Mouse (Mus musculus) kidney, adult 8-10 months (tissue): ENCODE data around the gene Rhoh.
A peak's percentile ranks its signal among the peaks of the same experiment; 100 is the strongest.

Experiments
- DNase-seq, 2 experiments: peaks; one replicate each; pipeline ENCODE4 v3.0.0; 2022

The Rhoh gene

DNA sequence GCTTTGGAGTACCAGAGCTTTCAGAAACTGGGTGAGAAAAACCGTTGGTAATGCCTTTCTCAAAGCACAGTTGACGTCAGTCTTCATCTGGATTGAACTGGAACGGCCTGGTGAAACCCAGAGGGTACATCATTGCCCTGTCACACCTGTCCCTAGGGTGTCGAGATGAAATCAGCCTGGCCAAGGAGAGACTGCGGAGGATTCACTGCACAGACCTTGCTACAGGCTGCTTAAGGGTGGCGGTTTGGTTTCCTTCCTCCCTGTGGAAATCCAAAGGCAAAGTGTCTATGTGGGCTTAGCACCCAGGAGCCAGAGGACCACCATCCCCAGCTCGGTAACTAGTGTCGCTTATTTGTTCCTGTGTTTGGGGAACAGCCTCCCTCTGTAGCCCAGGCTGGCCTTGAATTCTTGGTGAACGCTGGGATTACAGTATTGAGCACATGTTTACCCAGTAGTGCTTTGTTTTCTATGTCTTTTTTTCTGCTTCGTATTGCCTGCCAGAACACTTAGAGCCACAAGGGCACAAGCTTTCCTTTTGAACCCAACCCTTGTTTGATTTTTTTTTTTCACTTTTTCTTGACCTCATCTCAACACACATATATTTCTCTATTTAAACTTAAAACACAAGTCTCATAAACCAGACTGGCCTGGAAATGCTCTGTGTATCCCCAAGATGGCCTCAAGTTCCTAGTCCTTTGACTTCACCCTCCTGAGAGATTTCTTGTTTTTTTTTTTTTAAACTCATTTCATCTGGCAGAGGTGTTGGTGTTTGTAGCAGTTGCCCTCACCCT is at the start of gene Rhoh:
Gene Rhoh, plus strand, starts transcription at position 60 of the 791 bp plus-strand sequence.
- DNase-seq: no peak

GRCm38 (mm10) chr5:65823601-65824133 is 37.3 kb upstream of the Rhoh start:
- peak; percentile 16 to 48 for DNase-seq

- DNase-seq: no peak
Measured at GRCm38 (mm10) chr5:65826476-65826875, 34.5 kb upstream of the Rhoh start.

- no peak for DNase-seq
Measured at GRCm38 (mm10) chr5:65827102-65827501, 33.9 kb upstream of the Rhoh start.

- DNase-seq: no peak
Measured at GRCm38 (mm10) chr5:65828261-65828660, 32.8 kb upstream of the Rhoh start.

- no peak for DNase-seq
Measured at GRCm38 (mm10) chr5:65829059-65829458, 32.0 kb upstream of the Rhoh start.

DNA sequence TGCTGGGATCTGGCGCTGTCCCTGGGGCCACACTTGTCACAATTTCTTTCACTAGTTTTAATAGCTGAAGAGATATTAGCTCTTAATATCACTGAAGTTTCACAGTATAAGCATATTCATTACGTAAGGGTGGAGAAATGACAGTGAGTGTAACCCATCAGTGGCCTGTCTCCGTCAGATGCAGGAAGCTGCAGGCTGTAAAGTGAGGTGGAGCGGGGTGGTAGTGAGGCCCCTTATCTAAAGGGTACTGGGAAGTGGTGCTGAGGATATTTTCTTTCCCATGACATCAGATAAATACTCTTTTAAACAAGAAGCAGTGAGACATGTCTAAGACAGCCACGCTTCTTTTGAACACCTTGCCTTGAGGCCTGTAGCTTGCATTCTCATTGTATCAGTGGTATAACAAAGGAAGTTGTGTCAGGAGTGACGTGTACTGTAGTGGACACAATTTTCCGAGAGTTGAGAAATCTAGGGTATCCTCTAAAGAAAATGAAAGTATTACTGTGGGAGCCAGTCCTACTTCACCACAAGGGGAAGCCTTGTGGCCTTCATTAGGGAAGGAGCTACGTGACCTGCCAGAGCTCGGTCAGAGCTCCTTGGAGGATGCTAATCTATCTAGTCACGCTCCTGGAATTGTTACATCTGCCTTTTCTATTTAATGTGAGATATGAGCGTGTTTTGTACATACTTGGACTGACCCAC is 28.9 kb upstream of the Rhoh start:
- DNase-seq: no peak

GRCm38 (mm10) chr5:65833092-65833491 is 27.9 kb upstream of the Rhoh start:
- DNase-seq: no peak

GRCm38 (mm10) chr5:65833766-65834498 is 27.1 kb upstream of the Rhoh start:
- DNase-seq: no peak

DNA sequence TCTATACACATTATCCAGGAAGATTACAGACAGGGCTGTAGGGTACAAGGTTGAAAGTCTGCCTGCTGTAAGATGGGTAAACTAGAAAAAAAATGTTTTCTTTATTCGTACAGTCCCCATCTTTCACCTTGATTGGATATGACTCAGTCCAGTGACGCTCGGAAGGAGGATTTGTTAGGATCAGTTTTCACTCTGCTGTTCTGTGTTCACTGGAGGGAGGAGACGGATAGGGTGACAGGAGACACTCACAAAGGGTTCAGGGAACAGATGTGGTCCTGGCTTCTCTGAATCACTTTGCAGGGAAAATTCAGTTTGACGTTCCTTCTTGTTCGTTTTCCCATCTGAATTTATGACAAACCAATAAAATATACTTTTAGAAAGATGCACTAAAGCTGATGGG is 23.0 kb upstream of the Rhoh start:
- no peak for DNase-seq

DNA sequence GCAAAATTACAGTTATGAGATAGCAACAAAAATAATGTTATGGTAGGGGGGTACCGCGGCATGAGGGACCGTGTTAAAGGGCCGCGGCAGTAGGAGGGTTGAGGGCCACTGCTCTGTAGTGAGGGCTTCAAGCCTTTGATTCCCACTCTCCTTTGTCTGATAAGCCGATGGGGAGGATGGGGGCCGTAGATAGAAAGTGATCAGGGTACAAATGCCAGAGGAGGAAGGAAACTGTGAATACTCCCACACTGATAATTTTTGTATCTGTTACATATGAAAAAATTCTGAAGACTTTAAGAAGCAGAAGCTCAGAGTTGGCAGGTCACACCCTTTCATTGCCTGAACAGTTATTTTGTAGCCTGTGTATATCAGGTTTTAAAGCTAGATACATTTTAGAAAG is 18.1 kb upstream of the Rhoh start:
- no peak for DNase-seq

GRCm38 (mm10) chr5:65846534-65846933 is 14.5 kb upstream of the Rhoh start:
- DNase-seq: no peak

GRCm38 (mm10) chr5:65846958-65847357 is 14.1 kb upstream of the Rhoh start:
- no peak for DNase-seq

- no peak for DNase-seq
Measured at GRCm38 (mm10) chr5:65847656-65848055, 13.4 kb upstream of the Rhoh start.

GRCm38 (mm10) chr5:65850765-65851164 is 10.2 kb upstream of the Rhoh start:
- DNase-seq: no peak

DNA sequence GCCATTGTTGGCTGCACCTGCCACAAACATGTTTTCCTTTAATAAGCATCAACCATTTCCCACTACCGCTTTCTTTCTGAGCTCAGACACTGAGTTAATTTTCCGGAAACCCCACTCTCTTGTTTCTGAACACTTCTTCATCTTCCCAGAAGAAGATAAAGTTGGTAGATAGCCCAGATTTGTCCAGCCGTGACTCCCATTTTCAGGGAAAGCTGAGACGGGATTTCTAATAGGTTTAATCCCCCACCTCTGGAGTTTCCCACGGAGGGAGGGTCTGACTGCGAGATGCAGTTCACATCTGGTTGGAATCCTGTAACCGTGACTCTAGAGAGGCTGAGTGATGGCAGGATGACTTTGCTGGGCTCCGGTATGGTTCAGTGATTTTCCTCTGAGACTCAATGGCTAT is 6.2 kb upstream of the Rhoh start:
- DNase-seq: no peak

DNA sequence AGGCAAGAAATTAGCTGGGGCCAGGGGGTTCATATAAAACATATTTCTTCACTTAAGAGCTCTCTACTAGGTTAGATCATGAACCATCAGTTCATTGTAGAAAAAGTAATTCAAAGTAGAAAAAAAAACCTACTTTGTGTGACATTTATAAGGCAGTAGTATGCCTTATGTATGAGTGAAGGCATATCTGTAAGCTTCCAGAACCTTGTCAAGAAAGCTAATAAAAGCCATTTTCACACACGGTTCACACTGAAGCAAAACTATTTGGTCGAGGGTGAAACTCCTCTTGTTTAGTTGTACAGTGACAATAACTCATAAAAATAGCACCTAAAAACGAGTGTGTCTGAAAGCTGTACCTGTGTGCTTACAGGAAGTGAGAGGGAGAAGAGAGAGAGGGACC is 5.4 kb upstream of the Rhoh start:
- no peak for DNase-seq

DNA sequence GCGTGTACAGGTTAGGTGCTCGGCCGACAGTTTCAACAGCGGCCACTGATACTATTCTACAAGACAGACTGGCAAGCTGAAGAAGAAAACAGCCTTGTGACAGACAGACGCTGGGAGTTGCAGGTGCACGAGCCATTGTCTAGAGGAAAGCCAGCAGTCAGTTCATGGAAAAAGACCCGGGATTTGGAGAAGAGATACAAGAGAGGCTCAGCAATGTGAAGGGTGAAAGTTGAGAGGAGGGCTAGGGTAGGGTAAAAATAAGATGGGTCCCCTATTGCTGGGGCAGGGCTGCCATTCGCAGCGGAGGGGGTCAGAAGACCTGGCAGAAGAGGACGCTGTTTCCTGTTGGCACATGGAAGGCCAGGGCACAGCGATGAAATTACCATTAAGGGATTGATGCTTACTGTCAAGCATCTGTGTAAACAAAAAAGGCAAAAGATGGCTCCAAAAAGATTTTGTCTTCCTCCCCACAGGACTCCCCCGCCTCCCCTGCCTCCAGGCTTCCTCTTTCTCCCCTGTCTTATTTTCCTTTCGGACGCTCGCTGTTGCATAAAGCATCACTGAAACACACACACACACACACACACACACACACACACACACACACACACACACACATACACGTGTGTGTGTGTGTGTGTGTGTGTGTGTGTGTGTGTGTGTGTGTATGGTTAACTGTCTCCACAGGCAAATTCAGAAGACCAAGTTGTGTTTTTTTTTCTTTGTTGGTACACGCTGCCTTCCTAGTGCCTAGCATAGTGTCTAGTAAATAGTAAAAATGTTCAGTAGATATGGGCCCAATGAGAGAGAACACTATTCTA is 4.2 kb upstream of the Rhoh start:
- DNase-seq: no peak

DNA sequence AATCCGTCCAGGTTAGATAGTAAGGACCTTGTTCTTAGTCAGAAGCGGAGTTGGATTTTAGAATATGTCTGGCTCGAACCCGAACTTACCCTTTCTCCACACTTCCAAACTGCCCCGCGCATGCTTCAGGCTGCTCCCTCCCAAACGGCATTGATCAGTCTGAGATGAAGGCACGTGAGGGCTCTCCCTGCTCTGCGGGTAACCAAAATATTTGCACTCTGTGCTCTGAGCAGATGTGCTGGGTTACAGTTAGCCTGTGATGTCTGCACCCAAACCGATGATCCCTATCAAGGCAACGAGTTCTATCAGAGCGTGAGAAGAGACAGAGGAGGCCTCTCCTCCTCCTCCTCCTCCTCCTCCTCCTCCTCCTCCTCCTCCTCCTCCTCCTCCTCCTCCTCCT is 3.1 kb upstream of the Rhoh start:
- no peak for DNase-seq

DNA sequence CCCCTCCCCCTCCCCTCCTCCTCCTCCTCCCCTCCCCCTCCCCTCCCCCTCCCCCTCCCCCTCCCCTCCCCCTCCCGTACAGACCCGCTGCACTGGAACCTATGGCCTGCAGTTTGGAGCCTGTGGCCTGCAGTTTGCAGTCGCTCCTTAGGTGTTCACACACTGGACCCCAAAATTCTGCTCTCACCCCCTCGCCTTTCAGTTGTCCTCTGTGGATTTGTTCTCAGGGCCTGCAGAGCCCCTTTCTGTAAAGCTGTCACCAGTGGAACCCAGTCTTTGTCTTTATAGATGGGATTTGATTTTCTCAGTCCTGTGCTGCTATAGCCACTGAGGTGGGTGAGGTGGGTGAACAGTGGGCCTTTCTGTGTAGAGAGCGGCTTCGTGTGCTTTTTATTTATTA is 2.7 kb upstream of the Rhoh start:
- DNase-seq: no peak

- DNase-seq: no peak
Measured at GRCm38 (mm10) chr5:65858898-65859297, 2.1 kb upstream of the Rhoh start.

- no peak for DNase-seq
Measured at GRCm38 (mm10) chr5:65859396-65859795, 1.6 kb upstream of the Rhoh start.
